Mouse (Mus musculus) kidney, embryonic 14.5 days (tissue): ENCODE results near the gene Casq2. TPM values are rescaled to one million over a fixed set of nuclear protein-coding genes. Genes with fewer than 3 reads are reported as not detected.

ENCODE experiments used
- ATAC-seq: fragments of 200-750 bp; cut with Nextera tagmentation; 2 replicates; pipeline ENCODE4 v1.8.0; 2017; ENCODE audit warnings: moderate number of reproducible peaks, mild to moderate bottlenecking, moderate TSS enrichment, moderate library complexity; ENCODE audit not compliant: low FRiP score, low TSS enrichment
- H3K27ac ChIP-seq: fragments of 300-500 bp; sonication (generic); 2 replicates; pipeline ENCODE4 v1.5.1; 2014; ENCODE audit warnings: low read depth, mild to moderate bottlenecking, low read length, moderate library complexity, mixed read lengths
- H3K27me3 ChIP-seq: fragments of 300-500 bp; sonication (generic); 2 replicates; pipeline ENCODE4 v1.6.1; 2014; ENCODE audit warnings: mild to moderate bottlenecking, low read length; ENCODE audit not compliant: control insufficient read depth, insufficient read depth
- H3K36me3 ChIP-seq: fragments of 300-500 bp; sonication (generic); 2 replicates; pipeline ENCODE4 v1.6.1; 2014; ENCODE audit warnings: low read length, mixed read lengths; ENCODE audit not compliant: control insufficient read depth, insufficient read depth
- H3K4me1 ChIP-seq: fragments of 300-500 bp; sonication (generic); 2 replicates; pipeline ENCODE4 v1.6.1; 2014; ENCODE audit warnings: low read length, mixed read lengths; ENCODE audit not compliant: control insufficient read depth, insufficient read depth
- H3K4me2 ChIP-seq: fragments of 300-500 bp; sonication (generic); replicated peaks from 2 replicates; pipeline ENCODE4 v1.6.1; 2014; ENCODE audit warnings: low read depth, mild to moderate bottlenecking, low read length
- H3K4me3 ChIP-seq: fragments of 300-500 bp; sonication (generic); 2 replicates; pipeline ENCODE4 v1.5.1; 2014; ENCODE audit warnings: mild to moderate bottlenecking, low read length
- H3K9ac ChIP-seq: fragments of 300-500 bp; sonication (generic); 2 replicates; pipeline ENCODE4 v1.6.1; 2014; ENCODE audit warnings: low read depth, mild to moderate bottlenecking, low read length, moderate library complexity
- H3K9me3 ChIP-seq: fragments of 300-500 bp; sonication (generic); 2 replicates; pipeline ENCODE4 v1.6.1; 2016; ENCODE audit warnings: low read length; ENCODE audit not compliant: control insufficient read depth
- WGBS: fragments of 180-500 bp; shearing (Covaris S2); extraction: QIAGEN DNeasy Blood & Tissue Kit; methylation state at CpG from one replicate; pipeline ENCODE4 v1.1.7; 2014; 5-methylcytosine and 5-hydroxymethylcytosine counted together
- polyA plus RNA-seq: library from polyadenylated mRNA; unstranded; fragments of >200 nt; fragmentation: Nextera tagmentation; extraction: Ambion mirVana; gene quantifications from 2 replicates; pipeline ENCODE4 v1.2.1, GENCODE M21; 2014

Casq2 gene
- polyA plus RNA-seq, 1 experiment from 2014 or later: 0.50 TPM

- Histone ChIP-seq H3K36me3 (peaks cover 4% of the 10 kb centered on the region; the same call in 1 of the 2 replicates), H3K9ac (no peak overlapping the region), H3K4me3 (no peak overlapping the region), H3K27me3 (no peaks in the 10 kb centered on the region), H3K4me1 (peaks cover 18% of the 10 kb centered on the region), H3K9me3 (no peaks in the 10 kb centered on the region), H3K4me2 (no peak overlapping the region), H3K27ac (no peak overlapping the region)
- 62% methylated on average over 13 of the region's 13 CpGs for WGBS
- ATAC-seq: peak; percentile 51; the same call in 1 of the 2 replicates
Observed at GRCm38 (mm10) chr3:102169197-102169905, 83.1 kb downstream of the Casq2 start.

GRCm38 (mm10) chr3:102174118-102174865 lies 88.1 kb downstream of the Casq2 start:
- WGBS: 47% methylated on average over 8 of the region's 8 CpGs
- Histone ChIP-seq H3K4me3 (no peak overlapping the region), H3K4me2 (no peak overlapping the region), H3K4me1 (peaks cover 21% of the 10 kb centered on the region), H3K9me3 (no peaks in the 10 kb centered on the region), H3K36me3 (no peaks in the 10 kb centered on the region; the same call in 1 of the 2 replicates), H3K27me3 (no peaks in the 10 kb centered on the region), H3K27ac (no peak overlapping the region), H3K9ac (no peak overlapping the region)
- ATAC-seq: no peak

- 71% methylated on average over 18 of the region's 18 CpGs for WGBS
- Histone ChIP-seq H3K4me2 (no peak overlapping the region), H3K9me3 (no peaks in the 10 kb centered on the region), H3K4me3 (no peak overlapping the region), H3K9ac (no peak overlapping the region), H3K27me3 (no peaks in the 10 kb centered on the region), H3K27ac (no peak overlapping the region), H3K36me3 (no peaks in the 10 kb centered on the region; the same call in 1 of the 2 replicates), H3K4me1 (peaks cover 17% of the 10 kb centered on the region)
- ATAC-seq: peak; percentile 76; the same call in 1 of the 2 replicates
Observed at GRCm38 (mm10) chr3:102175701-102176100, 89.5 kb downstream of the Casq2 start.

GRCm38 (mm10) chr3:102176116-102176515 lies 89.9 kb downstream of the Casq2 start:
- H3K9me3 ChIP-seq: no peaks in the 10 kb centered on the region
- H3K9ac ChIP-seq: no peak overlapping the region
- WGBS: 55% methylated on average over 5 of the region's 5 CpGs
- H3K27me3 ChIP-seq: no peaks in the 10 kb centered on the region
- H3K4me3 ChIP-seq: no peak overlapping the region
- peak overlapping the region; percentile 43; the same call in 1 of the 2 replicates for H3K27ac ChIP-seq
- no peak for ATAC-seq
- no peak overlapping the region for H3K4me2 ChIP-seq
- peaks cover 17% of the 10 kb centered on the region for H3K4me1 ChIP-seq
- no peaks in the 10 kb centered on the region; the same call in 1 of the 2 replicates for H3K36me3 ChIP-seq

GRCm38 (mm10) chr3:102177837-102178615 lies 91.8 kb downstream of the Casq2 start:
- no peak for ATAC-seq
- 92% methylated on average over 12 of the region's 12 CpGs for WGBS
- H3K4me2 ChIP-seq: no peak overlapping the region
- H3K27me3 ChIP-seq: no peaks in the 10 kb centered on the region
- peaks cover 17% of the 10 kb centered on the region for H3K4me1 ChIP-seq
- no peaks in the 10 kb centered on the region for H3K9me3 ChIP-seq
- no peak overlapping the region for H3K27ac ChIP-seq
- peaks cover 7% of the 10 kb centered on the region for H3K36me3 ChIP-seq
- H3K4me3 ChIP-seq: no peak overlapping the region
- H3K9ac ChIP-seq: no peak overlapping the region

- Histone ChIP-seq H3K27ac (no peak overlapping the region), H3K4me2 (no peak overlapping the region), H3K36me3 (peaks cover 15% of the 10 kb centered on the region), H3K27me3 (no peaks in the 10 kb centered on the region), H3K4me1 (peaks cover 16% of the 10 kb centered on the region), H3K4me3 (no peak overlapping the region), H3K9me3 (no peaks in the 10 kb centered on the region), H3K9ac (no peak overlapping the region)
- WGBS: 88% methylated on average over 4 of the region's 4 CpGs
- ATAC-seq: no peak
Observed at GRCm38 (mm10) chr3:102179869-102180268, 93.7 kb downstream of the Casq2 start.

- no peak overlapping the region for H3K4me3 ChIP-seq
- H3K9me3 ChIP-seq: no peaks in the 10 kb centered on the region
- no peak overlapping the region for H3K4me2 ChIP-seq
- WGBS: 75% methylated on average over 7 of the region's 7 CpGs
- no peak overlapping the region for H3K9ac ChIP-seq
- H3K4me1 ChIP-seq: peaks cover 8% of the 10 kb centered on the region
- H3K27me3 ChIP-seq: no peaks in the 10 kb centered on the region
- ATAC-seq: no peak
- H3K36me3 ChIP-seq: peaks cover 15% of the 10 kb centered on the region
- H3K27ac ChIP-seq: no peak overlapping the region
Observed at GRCm38 (mm10) chr3:102180746-102181145, 94.5 kb downstream of the Casq2 start.

GRCm38 (mm10) chr3:102181191-102181590 lies 95.0 kb downstream of the Casq2 start:
- Histone ChIP-seq H3K4me1 (peaks cover 7% of the 10 kb centered on the region; the same call in 1 of the 2 replicates), H3K36me3 (peaks cover 15% of the 10 kb centered on the region), H3K9me3 (no peaks in the 10 kb centered on the region), H3K9ac (no peak overlapping the region), H3K27me3 (no peaks in the 10 kb centered on the region), H3K4me2 (no peak overlapping the region), H3K4me3 (no peak overlapping the region), H3K27ac (no peak overlapping the region)
- ATAC-seq: no peak
- 76% methylated on average over 4 of the region's 4 CpGs for WGBS
